Mouse (Mus musculus) fibroblast of lung, adult 2 months (primary cell): ENCODE results near the gene Pid1.
A peak's percentile ranks its signal among the peaks of the same experiment; 100 is the strongest.
"Not testable (repeated sequence)": the region's sequence is repeated elsewhere in the genome, so short reads cannot be mapped to it uniquely, and the experiment has no call there.

Source experiments
- DNase-seq: peaks from one replicate; pipeline ENCODE4 v3.0.0-alpha.2; 2011; ENCODE audit warnings: low read depth

Pid1 gene

GRCm38 (mm10) chr1:84359611-84360500, 4.1 kb downstream of the Pid1 start:
- peak; percentile 81 for DNase-seq

DNA sequence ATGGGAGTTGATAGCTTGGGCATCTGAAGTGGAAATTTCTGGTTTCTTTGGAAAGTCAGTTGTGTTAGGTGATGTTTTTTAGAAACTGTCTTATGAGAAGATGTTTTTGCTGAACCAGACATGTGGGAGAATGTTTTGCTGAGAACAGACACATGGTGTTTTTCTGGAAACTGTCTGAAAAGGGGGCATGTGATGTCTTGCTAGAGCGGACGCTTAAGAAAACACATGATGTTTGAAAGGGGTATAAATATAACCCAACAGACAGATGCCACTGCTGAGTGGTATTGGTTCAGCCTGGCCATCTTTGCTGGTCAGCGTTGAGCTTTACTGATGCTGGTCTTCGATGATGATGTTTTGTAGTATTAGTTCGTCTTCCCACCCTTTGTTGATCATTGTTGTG, 6.8 kb downstream of the Pid1 start:
- DNase-seq = no peak

DNA sequence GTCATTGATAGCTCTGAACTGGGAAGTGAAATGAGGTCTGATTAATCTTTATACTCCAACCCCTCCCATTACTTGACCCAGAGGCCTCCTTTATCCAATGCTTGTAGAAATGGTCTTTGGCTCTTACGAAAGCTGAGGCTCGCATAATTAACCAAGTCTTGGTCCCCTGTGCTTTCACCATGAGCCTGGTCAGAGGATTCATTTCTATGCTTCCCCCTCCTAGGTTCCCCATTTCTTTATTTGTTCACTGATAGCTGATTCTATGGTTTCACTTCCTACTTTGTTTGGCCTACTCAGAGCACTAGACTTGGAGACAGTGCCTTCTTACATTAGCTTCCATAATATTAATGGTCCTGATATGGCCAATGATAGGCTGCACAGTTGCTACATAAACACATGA, 13.7 kb downstream of the Pid1 start:
- no peak for DNase-seq

DNA sequence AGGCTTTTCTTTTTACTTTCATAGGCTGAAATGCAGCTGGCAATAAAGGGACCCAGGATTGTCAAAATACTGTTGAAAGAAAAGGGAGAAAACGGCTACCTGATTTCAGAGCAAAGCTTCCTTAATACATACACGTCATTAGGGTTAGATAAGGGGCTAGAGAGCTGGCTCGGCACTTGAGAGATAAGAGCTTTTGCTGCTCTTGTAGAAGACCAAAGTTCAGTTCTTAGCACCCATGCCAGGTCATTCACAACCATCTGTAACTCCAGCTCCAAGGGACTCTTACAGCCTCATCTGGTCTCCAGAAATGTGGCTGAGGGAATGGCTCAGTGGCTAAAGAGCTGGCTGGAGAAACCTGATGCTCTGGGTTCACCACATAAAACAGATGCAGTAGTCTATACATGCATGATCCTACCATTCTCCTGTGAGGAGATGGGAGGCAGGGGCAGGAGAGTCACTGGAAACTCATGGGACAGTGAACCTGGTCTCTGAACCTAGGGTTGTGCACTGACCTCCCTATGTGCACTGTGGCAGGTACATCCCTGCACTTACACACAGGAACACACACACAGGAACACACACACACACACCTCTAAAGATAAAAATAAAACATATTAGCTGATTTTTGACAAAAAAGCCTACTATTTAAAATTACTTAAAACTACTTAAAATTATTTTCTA, 16.0 kb downstream of the Pid1 start:
- DNase-seq = no peak

GRCm38 (mm10) chr1:84332797-84333196, 31.2 kb downstream of the Pid1 start:
- DNase-seq = not testable (repeated sequence)

DNA sequence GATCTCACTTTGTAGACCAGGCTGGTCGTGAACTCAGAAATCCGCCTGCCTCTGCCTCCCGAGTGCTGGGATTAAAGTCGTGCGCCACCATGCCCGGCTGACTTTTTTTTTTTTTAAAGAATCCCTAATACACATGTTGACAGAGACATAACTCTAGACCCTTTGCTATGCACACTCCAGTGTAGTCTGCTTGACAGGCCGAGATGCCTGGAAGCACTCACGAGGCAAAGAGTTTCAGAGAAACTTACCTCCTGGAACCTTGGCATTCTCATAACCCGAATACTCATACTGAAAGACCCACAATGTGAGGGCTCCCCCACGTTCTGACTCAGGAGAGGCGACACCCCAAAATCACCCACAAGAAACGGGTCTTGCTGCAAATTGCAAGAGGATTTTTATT, 32.1 kb downstream of the Pid1 start:
- DNase-seq = not testable (repeated sequence)

- DNase-seq = no peak
These were observed 38.7 kb downstream of the Pid1 start for GRCm38 (mm10) chr1:84325309-84325708.

- no peak for DNase-seq
These were observed 42.7 kb downstream of the Pid1 start for GRCm38 (mm10) chr1:84321327-84321726.

- no peak for DNase-seq
These were observed 45.4 kb downstream of the Pid1 start for GRCm38 (mm10) chr1:84318569-84318968.

DNA sequence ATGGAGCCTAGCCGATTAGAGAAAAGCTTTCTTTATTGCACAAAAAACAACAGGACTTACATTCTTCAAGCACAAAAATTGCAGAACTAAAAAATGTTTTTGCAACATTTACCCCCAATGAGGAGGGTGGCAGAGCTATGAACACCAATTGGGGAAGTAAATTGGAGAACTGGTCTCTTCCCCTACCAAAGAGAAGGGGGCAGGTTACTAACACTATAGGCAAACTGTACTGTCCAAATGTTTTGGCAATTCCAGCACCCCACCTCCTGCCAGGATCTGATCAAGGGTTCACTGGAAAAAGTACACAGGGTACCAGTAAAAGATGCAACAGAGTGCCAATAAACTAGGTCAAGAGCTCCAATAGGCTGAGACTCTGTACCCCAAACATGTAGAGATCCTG, 46.2 kb downstream of the Pid1 start:
- no peak for DNase-seq

DNA sequence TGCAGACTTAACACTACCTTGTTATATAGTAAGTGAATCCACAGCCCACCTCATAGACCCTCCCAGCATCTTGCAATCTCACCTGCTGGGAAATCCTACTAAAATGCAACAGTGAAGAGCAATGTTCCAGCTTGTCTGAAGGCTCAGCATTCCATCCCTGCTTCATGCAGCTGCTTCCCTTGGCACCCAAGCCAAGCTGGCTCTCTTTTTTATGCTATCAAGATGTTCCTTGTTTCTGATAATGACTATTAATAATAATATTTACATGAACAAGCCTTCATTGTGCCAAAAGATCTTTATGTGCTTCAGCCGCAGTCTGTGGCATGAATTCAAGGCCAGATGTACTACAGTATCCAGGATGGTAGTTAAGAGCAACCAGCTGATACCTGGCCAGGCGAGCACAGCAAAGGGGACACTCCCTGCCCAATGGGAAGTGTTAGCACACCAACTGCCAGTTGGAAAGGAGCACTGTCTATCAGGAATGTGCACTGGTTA, 54.0 kb downstream of the Pid1 start:
- DNase-seq = no peak

DNA sequence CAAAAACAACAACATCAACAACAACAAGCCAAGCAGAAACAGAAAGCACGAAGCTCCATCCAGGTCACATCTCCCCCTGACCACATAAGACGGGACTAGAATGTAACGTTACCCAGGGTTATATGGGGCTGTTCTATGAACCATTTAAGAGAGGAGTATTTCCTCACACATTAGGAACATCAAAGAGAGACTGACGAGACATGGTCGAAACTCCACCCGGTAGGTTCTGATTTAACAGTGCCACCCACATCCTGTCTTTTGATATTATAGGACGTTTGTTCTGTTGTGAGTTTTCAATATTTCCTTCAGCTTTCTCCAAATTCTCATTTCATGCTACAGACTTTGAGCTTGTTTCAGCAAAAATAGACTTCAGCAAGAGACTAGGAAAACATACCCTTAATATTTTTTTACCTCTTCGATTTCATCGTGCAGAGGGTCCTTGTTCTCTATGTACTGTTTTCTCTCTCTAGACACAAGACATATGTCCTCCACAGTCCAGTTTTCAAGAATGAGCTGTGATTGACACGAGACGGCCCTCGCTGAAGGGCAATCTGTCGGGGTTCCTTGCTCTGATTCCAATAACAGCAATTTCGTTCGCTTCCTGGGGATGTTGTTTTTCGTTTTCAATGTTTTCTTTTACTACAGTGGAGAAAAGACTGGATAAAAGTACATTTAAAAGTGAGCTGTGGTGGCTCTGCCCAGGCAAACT, 58.1 kb downstream of the Pid1 start:
- no peak for DNase-seq

DNA sequence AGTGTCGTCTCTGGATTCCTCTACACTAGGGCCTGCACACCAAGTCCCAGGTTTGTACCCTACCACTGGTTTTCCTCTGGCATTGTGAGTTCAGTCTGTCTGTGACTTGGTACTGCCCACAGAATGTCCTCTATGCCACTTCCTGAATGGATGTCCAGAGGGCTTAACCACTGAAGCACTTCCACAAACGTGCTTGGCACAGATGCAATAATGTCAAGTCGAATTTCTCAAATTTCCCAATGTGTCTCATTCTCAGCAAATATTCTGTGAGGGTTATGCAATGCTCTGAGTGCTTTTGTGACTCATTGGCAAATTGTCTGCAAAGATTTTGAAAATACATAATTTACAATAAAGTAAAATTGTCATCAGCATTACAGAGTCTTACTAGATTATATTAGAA, 61.2 kb downstream of the Pid1 start:
- DNase-seq = peak; percentile 53

DNA sequence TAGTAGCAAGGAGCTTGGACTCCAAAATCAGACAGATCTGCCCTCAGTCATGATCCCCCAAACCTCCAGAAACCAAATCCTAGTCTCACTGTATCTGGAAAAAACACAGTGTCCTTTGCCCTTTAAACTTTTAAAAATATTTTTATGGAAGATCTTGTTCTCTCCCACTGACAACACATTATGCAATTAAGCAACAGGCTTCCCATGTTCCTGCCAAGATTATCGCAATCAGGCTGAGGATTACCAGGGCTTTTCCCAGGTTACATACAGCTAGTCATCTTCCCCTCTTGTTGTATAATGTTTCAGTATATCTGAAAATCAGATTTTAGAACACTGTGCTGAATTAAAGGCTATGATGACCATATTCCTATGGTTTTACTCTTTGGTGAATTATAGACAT, 64.3 kb downstream of the Pid1 start:
- DNase-seq = no peak

DNA sequence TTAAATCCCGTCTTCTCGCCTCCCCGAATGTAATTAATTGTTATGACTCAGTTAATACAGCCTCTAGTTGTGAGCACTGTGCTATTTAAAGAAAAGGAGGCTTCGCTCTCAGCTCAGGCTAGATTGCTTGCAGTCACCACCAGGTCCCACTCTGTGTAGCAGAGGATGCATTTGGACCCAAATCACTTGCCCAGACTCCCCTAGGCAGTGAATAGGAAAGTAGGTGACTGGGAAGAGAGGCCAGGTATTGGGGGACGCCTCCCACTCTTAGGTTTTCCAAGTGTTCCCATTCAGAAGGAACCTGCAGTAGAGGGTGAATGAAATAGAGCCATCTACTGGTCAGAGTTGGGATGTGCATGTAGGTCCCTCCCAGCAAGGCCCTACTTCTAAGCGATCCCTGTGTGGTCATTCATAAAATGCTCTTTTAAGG, 77.3 kb downstream of the Pid1 start:
- DNase-seq = peak; percentile 39

DNA sequence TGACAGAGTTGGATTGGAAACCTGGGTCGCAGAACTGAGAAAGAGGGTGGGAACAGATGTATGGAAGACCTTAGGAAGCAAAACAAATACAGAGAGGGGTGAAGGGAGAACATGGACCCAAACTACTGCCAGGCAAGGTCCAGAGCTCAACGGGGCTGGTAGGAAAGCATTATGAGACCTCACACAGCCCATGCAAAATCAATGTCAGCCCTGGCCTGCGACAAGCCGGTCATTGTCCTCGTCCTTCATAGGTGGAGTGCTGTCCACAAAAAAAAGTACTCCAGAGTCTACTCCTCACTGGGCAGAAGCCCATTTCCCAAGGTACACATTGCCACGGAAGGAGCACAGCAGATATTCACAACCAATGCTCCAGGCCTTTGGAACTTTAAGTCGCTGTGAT, 78.4 kb downstream of the Pid1 start:
- DNase-seq = no peak

DNA sequence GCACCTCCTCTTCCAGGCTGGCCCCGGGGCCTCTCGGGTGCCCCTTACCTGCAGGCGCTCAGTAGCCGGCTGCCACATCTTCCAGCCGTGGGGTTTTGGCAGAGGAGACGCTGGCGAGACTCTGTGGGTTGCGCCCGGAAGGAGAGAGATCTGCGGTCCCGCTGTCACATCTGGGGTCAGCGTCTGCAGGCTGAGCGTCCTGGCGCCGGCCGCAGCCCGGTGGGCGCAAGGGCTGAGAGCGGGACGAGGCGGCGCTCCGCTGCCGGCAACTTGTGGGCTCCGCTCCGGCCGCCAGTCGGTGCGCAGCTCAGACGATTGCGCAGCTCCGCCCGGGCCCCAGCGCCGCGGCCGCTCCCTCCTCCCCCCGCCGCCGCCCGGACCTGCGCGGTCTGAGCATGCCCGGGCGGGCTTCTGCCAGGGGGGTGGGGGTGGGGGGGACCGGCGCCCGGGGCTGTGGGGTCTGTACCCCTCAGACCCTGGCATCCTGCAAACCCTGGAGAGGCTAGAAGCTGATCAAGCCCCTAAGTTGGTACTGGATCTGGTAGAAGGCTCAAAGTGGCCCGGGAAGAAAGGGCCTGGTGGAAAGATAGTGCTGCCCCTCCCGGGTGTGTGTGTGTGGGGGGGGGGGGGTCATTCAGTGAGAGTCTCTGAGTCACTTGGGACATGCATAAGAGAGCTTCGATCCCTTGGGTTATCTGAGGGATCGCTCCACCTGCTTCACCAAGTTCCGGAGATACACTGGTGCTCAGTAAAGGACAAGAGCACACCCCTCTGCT, 79.5 kb downstream of the Pid1 start:
- DNase-seq = peak; percentile 8

- peak; percentile 11 for DNase-seq
These were observed 80.9 kb downstream of the Pid1 start for GRCm38 (mm10) chr1:84283119-84283518.

- no peak for DNase-seq
These were observed 83.8 kb downstream of the Pid1 start for GRCm38 (mm10) chr1:84280171-84280570.

DNA sequence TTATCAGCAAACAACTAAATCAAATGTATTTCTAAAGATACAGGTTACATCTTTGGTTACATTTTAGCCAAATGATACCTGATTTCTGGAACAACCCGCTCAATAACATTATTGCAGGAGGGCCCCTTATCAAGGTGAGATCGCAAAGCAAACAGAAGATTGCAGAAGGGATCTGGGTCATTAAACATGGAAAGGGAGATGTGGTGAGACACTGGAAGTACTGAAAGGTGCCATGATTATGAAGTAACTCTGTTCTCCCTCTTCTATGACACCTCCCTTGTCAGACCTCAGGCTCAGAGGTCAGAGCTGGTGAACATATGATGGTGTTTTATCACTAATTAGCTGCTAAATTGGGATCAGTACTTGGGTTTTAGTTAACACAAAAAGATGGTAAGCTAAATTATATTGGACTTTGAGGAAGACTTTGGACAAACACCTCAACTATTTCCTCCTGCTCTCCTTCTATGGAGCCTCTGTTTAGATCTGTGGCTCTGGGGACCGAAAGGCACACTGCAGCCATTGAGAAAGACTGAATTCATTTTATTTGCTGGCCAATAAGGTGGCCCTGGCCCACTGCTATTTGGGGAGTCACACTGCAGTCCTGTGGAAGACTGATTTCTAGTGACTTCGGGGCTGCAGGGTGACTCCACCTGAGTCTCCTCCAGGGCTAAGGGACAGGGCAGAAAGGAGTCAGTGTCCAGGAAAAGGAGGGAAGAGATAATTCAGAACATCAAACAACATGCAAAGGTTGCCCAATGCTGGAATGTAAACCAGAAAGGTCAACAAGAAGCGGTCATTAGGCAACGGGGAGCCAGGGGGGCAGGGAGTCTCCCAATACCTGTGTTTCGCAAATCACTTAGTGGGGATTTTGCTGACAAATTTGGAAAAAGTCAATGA, 85.4 kb downstream of the Pid1 start:
- DNase-seq = no peak

GRCm38 (mm10) chr1:84272951-84273350, 91.0 kb downstream of the Pid1 start:
- no peak for DNase-seq
